Mouse (Mus musculus) lung, embryonic 14.5 days (tissue): ENCODE measurements around the gene Dnase2a. TPM values are rescaled to one million over a fixed set of nuclear protein-coding genes. Genes with fewer than 3 reads are reported as not detected.

Experiments
- ATAC-seq: fragments of 200-750 bp; cut with Nextera tagmentation; 2 replicates; pipeline ENCODE4 v1.8.0; 2017; ENCODE audit warnings: mild to moderate bottlenecking, moderate TSS enrichment, moderate library complexity; ENCODE audit not compliant: insufficient read depth
- DNase-seq: peaks from one replicate; pipeline ENCODE4 v3.0.0-alpha.2; 2015
- H3K27ac ChIP-seq: fragments of 300-500 bp; sonication (generic); 2 replicates; pipeline ENCODE4 v1.5.1; 2014; ENCODE audit warnings: low read depth, mild to moderate bottlenecking, moderate library complexity
- H3K27me3 ChIP-seq: fragments of 300-500 bp; sonication (generic); 2 replicates; pipeline ENCODE4 v1.6.1; 2014; ENCODE audit warnings: low read length, control low read depth; ENCODE audit not compliant: insufficient read depth
- H3K36me3 ChIP-seq: fragments of 300-500 bp; sonication (generic); 2 replicates; pipeline ENCODE4 v1.6.1; 2014; ENCODE audit warnings: control low read depth; ENCODE audit not compliant: insufficient read depth
- H3K4me1 ChIP-seq: fragments of 300-500 bp; sonication (generic); 2 replicates; pipeline ENCODE4 v1.6.1; 2014; ENCODE audit warnings: antibody characterized with exemption, control low read depth; ENCODE audit not compliant: insufficient read depth
- H3K4me2 ChIP-seq: fragments of 300-500 bp; sonication (generic); 2 replicates; pipeline ENCODE4 v1.6.1; 2014; ENCODE audit warnings: mild to moderate bottlenecking
- H3K4me3 ChIP-seq: fragments of 300-500 bp; sonication (generic); 2 replicates; pipeline ENCODE4 v1.5.1; 2014; ENCODE audit warnings: low read depth, low read length
- H3K9ac ChIP-seq: fragments of 300-500 bp; sonication (generic); 2 replicates; pipeline ENCODE4 v1.6.1; 2014
- H3K9me3 ChIP-seq: fragments of 300-500 bp; sonication (generic); 2 replicates; pipeline ENCODE4 v1.6.1; 2016; ENCODE audit warnings: low read depth, low read length, control low read depth
- CTCF ChIP-seq: IDR thresholded peaks from 2 replicates; pipeline ENCODE4 v1.5.1; 2016; ENCODE audit warnings: antibody characterized with exemption, low read depth
- WGBS: fragments of 180-500 bp; shearing (Covaris S2); extraction: QIAGEN DNeasy Blood & Tissue Kit; methylation state at CpG from one replicate; pipeline ENCODE4 v1.1.7; 2014; 5-methylcytosine and 5-hydroxymethylcytosine counted together
- polyA plus RNA-seq: library from polyadenylated mRNA; unstranded; fragments of >200 nt; fragmentation: Nextera tagmentation; extraction: Ambion mirVana; gene quantifications from 2 replicates; pipeline ENCODE4 v1.2.1, GENCODE M21; 2014

Gene Dnase2a
- polyA plus RNA-seq, 1 experiment from 2014 or later: 15.3 TPM

GRCm38 (mm10) chr8:84913960-84914359 lies 5.6 kb downstream of the Dnase2a start:
- H3K27me3 ChIP-seq: peaks cover 49% of the 10 kb centered on the region
- H3K9me3 ChIP-seq: 0 out of 2 replicates have a peak, but pooled peaks cover 5% of the 10 kb centered on the region
- H3K36me3 ChIP-seq: no peaks in the 10 kb centered on the region
- DNase-seq (peak; percentile 56), ATAC-seq (no peak)
- H3K4me1 ChIP-seq: 0 out of 2 replicates have a peak, but pooled peaks cover 6% of the 10 kb centered on the region
- no peak overlapping the region for H3K9ac ChIP-seq
- TF ChIP-seq CTCF: peak; percentile 44; the same call in 1 of the 2 replicates
- WGBS: 24% methylated on average over 4 of the region's 4 CpGs
- H3K27ac ChIP-seq: no peak overlapping the region
- H3K4me3 ChIP-seq: peak overlapping the region; percentile 42
- H3K4me2 ChIP-seq: peak overlapping the region; percentile 74; the same call in 1 of the 2 replicates

DNA sequence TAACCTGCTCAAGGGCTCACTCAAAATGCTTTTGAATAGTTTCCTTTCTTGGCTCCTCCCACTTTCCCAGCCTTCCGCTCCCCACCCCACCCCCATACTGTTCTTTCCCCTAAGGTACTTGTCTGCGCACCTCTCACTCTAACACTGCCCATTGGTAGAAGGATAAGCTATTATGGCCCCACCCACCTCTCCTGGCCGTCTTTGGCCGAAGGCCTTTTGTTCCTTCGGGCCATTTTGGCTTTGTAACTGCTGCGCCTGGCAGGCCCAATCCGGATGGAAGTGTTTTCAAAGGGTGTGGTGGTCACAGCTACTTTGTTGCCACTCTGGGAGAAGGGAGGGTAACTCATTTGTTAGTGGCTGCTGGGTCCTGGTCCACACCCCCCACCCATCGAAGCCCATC lies 6.9 kb downstream of the Dnase2a start:
- H3K9ac ChIP-seq: no peak overlapping the region
- H3K4me2 ChIP-seq: no peak overlapping the region
- H3K27ac ChIP-seq: no peak overlapping the region
- ATAC-seq: no peak
- WGBS: 89% methylated on average over 8 of the region's 8 CpGs
- no peak overlapping the region for H3K4me3 ChIP-seq
- TF ChIP-seq CTCF: no peak
- H3K36me3 ChIP-seq: no peaks in the 10 kb centered on the region
- 0 out of 2 replicates have a peak, but pooled peaks cover 5% of the 10 kb centered on the region for H3K9me3 ChIP-seq
- no peak for DNase-seq
- H3K4me1 ChIP-seq: no peaks in the 10 kb centered on the region
- H3K27me3 ChIP-seq: peaks cover 45% of the 10 kb centered on the region

DNA sequence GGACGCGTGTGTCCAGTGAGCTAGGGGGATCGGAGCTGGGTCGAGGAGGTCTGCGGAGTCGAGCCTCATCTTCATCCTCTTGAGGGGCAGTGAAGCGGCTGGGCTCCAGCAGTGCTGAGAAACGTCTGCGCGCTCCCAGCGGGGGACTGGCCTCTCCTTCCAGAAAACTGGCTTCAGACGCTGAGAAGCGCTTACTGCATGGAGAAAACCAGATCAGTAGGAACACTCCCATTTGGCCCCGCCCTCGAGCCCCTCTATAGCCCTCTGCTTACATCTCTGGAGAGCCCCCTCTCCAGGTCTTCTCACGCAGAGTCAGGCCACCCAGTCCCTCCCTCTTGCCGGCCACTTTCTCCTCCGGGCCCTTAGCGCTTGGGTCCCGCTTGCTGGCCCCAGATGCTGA lies 9.4 kb downstream of the Dnase2a start:
- 0 out of 2 replicates have a peak, but pooled peaks cover 5% of the 10 kb centered on the region for H3K9me3 ChIP-seq
- H3K9ac ChIP-seq: no peak overlapping the region
- ATAC-seq (no peak), DNase-seq (no peak)
- H3K4me2 ChIP-seq: no peak overlapping the region
- no peak for TF ChIP-seq CTCF
- no peak overlapping the region for H3K4me3 ChIP-seq
- no peaks in the 10 kb centered on the region for H3K4me1 ChIP-seq
- 30% methylated on average over 20 of the region's 20 CpGs for WGBS
- H3K27ac ChIP-seq: no peak overlapping the region
- H3K27me3 ChIP-seq: peaks cover 25% of the 10 kb centered on the region
- H3K36me3 ChIP-seq: no peaks in the 10 kb centered on the region

GRCm38 (mm10) chr8:84918646-84919045 lies 10.3 kb downstream of the Dnase2a start:
- no peak for DNase-seq
- no peaks in the 10 kb centered on the region for H3K36me3 ChIP-seq
- H3K9me3 ChIP-seq: 0 out of 2 replicates have a peak, but pooled peaks cover 5% of the 10 kb centered on the region
- H3K4me1 ChIP-seq: no peaks in the 10 kb centered on the region
- TF ChIP-seq CTCF: no peak
- no peak for ATAC-seq
- no peak overlapping the region for H3K4me3 ChIP-seq
- no peak overlapping the region for H3K9ac ChIP-seq
- 87% methylated on average over 15 of the region's 15 CpGs for WGBS
- H3K27ac ChIP-seq: no peak overlapping the region
- no peak overlapping the region for H3K4me2 ChIP-seq
- peaks cover 17% of the 10 kb centered on the region for H3K27me3 ChIP-seq

DNA sequence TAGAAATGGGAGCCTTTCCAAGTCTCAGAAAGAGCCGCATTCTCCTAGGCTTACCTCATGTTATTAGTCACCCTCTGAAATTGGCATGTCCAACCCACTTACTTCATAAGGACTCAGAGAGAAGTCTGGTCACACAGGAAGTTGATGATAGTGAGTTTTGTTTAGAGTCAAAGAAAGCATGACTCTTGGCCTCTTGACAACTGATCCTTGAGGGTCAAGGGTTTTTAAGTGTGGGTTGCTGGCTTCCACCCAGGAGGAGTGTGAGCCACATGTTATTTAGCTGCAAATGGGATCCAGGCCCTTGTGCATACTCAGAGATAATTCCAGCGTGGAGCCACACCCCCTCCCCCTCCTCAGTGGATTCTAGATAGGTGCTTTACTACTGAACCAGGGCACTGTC lies 13.2 kb downstream of the Dnase2a start:
- Histone ChIP-seq H3K27ac (no peak overlapping the region), H3K4me2 (no peak overlapping the region), H3K4me3 (no peak overlapping the region), H3K27me3 (peaks cover 12% of the 10 kb centered on the region), H3K9ac (no peak overlapping the region), H3K36me3 (no peaks in the 10 kb centered on the region), H3K9me3 (no peaks in the 10 kb centered on the region), H3K4me1 (no peaks in the 10 kb centered on the region)
- no peak for TF ChIP-seq CTCF
- WGBS: 60% methylated on average over 2 of the region's 2 CpGs
- DNase-seq (no peak), ATAC-seq (no peak)

DNA sequence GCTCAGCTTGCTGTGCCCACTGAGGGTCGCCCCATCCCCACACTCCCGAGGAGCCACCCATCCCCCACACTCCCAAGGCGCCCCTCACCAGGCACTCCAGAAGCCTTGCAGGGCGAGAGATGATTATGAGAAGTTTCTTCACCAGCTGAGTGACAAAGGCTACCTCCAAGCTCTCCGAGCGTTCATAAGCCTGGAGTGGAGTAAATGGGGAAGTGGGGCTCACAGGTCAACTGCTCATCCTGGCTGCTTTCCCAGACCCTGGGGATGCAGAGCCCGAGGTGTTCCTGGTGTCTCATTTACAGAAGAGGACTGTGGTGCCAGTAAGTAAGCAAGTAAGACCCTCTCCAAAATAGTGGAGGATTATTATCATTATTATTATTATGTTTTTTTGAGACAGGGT lies 17.2 kb downstream of the Dnase2a start:
- H3K4me1 ChIP-seq: no peaks in the 10 kb centered on the region
- ATAC-seq: no peak
- H3K27me3 ChIP-seq: peaks cover 17% of the 10 kb centered on the region; the same call in 1 of the 2 replicates
- no peak overlapping the region for H3K4me3 ChIP-seq
- no peak overlapping the region for H3K9ac ChIP-seq
- H3K36me3 ChIP-seq: no peaks in the 10 kb centered on the region
- no peak for TF ChIP-seq CTCF
- whole genome bisulfite sequencing: 56% methylated on average over 7 of the region's 7 CpGs
- no peaks in the 10 kb centered on the region for H3K9me3 ChIP-seq
- H3K27ac ChIP-seq: no peak overlapping the region
- no peak for DNase-seq
- no peak overlapping the region for H3K4me2 ChIP-seq

DNA sequence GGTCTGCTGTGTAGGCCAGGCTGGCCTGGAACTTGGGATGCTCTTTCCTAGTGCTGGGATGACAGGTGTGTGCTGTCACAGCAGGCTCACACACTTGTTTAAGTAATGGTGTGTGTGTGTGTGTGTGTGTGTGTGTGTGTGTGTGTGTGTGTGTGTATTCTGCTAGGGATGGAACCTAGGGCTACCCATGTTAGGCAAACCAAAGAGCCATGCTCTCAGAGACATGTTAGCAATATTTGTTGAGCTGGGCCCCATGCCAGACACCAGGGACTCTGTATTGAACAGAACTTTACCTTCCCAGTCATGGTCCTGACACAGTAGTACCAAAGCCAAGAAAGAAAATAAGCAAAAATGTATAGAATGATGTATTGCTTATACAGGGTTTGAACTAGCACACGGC lies 19.2 kb downstream of the Dnase2a start:
- no peak for TF ChIP-seq CTCF
- no peaks in the 10 kb centered on the region for H3K9me3 ChIP-seq
- H3K4me2 ChIP-seq: no peak overlapping the region
- DNase-seq (no peak), ATAC-seq (no peak)
- H3K27me3 ChIP-seq: peaks cover 20% of the 10 kb centered on the region; the same call in 1 of the 2 replicates
- WGBS: 60% methylated on average over 1 of the region's 1 CpGs
- no peak overlapping the region for H3K9ac ChIP-seq
- no peaks in the 10 kb centered on the region for H3K36me3 ChIP-seq
- no peak overlapping the region for H3K27ac ChIP-seq
- no peaks in the 10 kb centered on the region for H3K4me1 ChIP-seq
- H3K4me3 ChIP-seq: no peak overlapping the region
